Mouse (Mus musculus): ENCODE data around the gene Fam184a. TPM values are rescaled to one million over a fixed set of nuclear protein-coding genes. Genes with fewer than 3 reads are reported as not detected.
A peak's percentile ranks its signal among the peaks of the same experiment; 100 is the strongest.

Gene Fam184a
- polyA plus RNA-seq, 1 experiment from 2014 or later: 0.05 TPM

- TF ChIP-seq CTCF (IDR thresholded peaks at IDR 0.05; ENCODE audit: low read depth): no peak
- no peak for TF ChIP-seq EP300 (IDR thresholded peaks at IDR 0.05; ENCODE audit: low read depth)
- no peak overlapping the region for H3K9ac ChIP-seq (replicated peaks)
- H3K4me1 ChIP-seq (ENCODE audit: insufficient read depth): no peaks in the 10 kb centered on the region
- H3K36me3 ChIP-seq (replicated peaks; ENCODE audit: insufficient read depth, low read length): peaks cover 34% of the 10 kb centered on the region
- H3K27ac ChIP-seq (ENCODE audit: low read depth): 0 out of 2 replicates have a peak overlapping the region, but pooled peaks have one; percentile 19
- DNase-seq (no peak), ATAC-seq (peak; percentile 53)
- no peaks in the 10 kb centered on the region for H3K9me3 ChIP-seq (ENCODE audit: low read length)
- WGBS (ENCODE audit: insufficient replicate concordance): 58% methylated on average over 8 of the region's 8 CpGs
- no peaks in the 10 kb centered on the region for H3K27me3 ChIP-seq (ENCODE audit: insufficient read depth, low read length)
- no peak overlapping the region for H3K4me3 ChIP-seq (ENCODE audit: low read depth, low read length)
- H3K4me2 ChIP-seq (ENCODE audit: low read depth, low read length): no peak overlapping the region
Observed at GRCm38 (mm10) chr10:53615850-53616616, 134.9 kb downstream of the Fam184a start.

DNA sequence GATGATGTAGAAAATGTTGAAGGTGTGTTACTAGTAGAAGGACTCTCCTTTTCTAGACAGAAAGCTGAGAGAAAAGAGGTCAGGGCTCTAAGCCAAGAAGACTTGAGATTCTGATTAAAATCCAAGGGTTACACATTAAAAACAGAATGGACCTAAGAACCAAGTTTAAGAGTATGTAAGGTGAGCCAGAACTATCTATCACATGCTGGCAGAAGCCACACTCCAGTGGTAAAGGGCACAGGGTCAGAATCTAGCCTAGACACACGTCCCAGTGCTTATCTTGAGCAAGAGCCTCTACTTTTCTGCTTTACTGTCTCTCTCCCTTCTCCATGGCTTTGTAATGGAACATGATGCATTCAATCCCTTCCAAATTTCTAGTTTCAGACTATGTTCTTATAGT is 137.0 kb downstream of the Fam184a start:
- no peak overlapping the region for H3K4me3 ChIP-seq (ENCODE audit: low read depth, low read length)
- TF ChIP-seq CTCF (IDR thresholded peaks at IDR 0.05; ENCODE audit: low read depth) (no peak), EP300 (IDR thresholded peaks at IDR 0.05; ENCODE audit: low read depth) (no peak)
- no peak overlapping the region for H3K9ac ChIP-seq (replicated peaks)
- H3K36me3 ChIP-seq (replicated peaks; ENCODE audit: insufficient read depth, low read length): peaks cover 45% of the 10 kb centered on the region
- WGBS (ENCODE audit: insufficient replicate concordance): 40% methylated on average over 1 of the region's 1 CpGs
- DNase-seq: no peak
- H3K27me3 ChIP-seq (ENCODE audit: insufficient read depth, low read length): no peaks in the 10 kb centered on the region
- ATAC-seq: no peak
- H3K9me3 ChIP-seq (ENCODE audit: low read length): no peaks in the 10 kb centered on the region
- H3K27ac ChIP-seq (ENCODE audit: low read depth): no peak overlapping the region
- H3K4me1 ChIP-seq (ENCODE audit: insufficient read depth): no peaks in the 10 kb centered on the region
- no peak overlapping the region for H3K4me2 ChIP-seq (ENCODE audit: low read depth, low read length)

- ATAC-seq (no peak), DNase-seq (no peak)
- Histone ChIP-seq H3K4me1 (ENCODE audit: insufficient read depth) (no peaks in the 10 kb centered on the region), H3K4me3 (ENCODE audit: low read depth, low read length) (no peak overlapping the region), H3K9me3 (ENCODE audit: low read length) (no peaks in the 10 kb centered on the region), H3K9ac (replicated peaks) (no peak overlapping the region), H3K27me3 (ENCODE audit: insufficient read depth, low read length) (no peaks in the 10 kb centered on the region), H3K27ac (ENCODE audit: low read depth) (no peak overlapping the region), H3K36me3 (replicated peaks; ENCODE audit: insufficient read depth, low read length) (peaks cover 58% of the 10 kb centered on the region), H3K4me2 (ENCODE audit: low read depth, low read length) (no peak overlapping the region)
- 87% methylated on average over 1 of the region's 1 CpGs for WGBS (ENCODE audit: insufficient replicate concordance)
- TF ChIP-seq CTCF (IDR thresholded peaks at IDR 0.05; ENCODE audit: low read depth) (no peak), EP300 (IDR thresholded peaks at IDR 0.05; ENCODE audit: low read depth) (no peak)
Observed at GRCm38 (mm10) chr10:53612172-53612571, 138.8 kb downstream of the Fam184a start.

GRCm38 (mm10) chr10:53608274-53608673 is 142.6 kb downstream of the Fam184a start:
- ATAC-seq: no peak
- Histone ChIP-seq H3K27ac (ENCODE audit: low read depth) (no peak overlapping the region), H3K9ac (replicated peaks) (no peak overlapping the region), H3K4me2 (ENCODE audit: low read depth, low read length) (no peak overlapping the region), H3K36me3 (replicated peaks; ENCODE audit: insufficient read depth, low read length) (peaks cover 68% of the 10 kb centered on the region), H3K9me3 (ENCODE audit: low read length) (no peaks in the 10 kb centered on the region), H3K27me3 (ENCODE audit: insufficient read depth, low read length) (no peaks in the 10 kb centered on the region), H3K4me3 (ENCODE audit: low read depth, low read length) (no peak overlapping the region), H3K4me1 (ENCODE audit: insufficient read depth) (no peaks in the 10 kb centered on the region)
- 50% methylated on average over 2 of the region's 2 CpGs for WGBS (ENCODE audit: insufficient replicate concordance)
- no peak for TF ChIP-seq EP300 (IDR thresholded peaks at IDR 0.05; ENCODE audit: low read depth)
- DNase-seq: no peak

DNA sequence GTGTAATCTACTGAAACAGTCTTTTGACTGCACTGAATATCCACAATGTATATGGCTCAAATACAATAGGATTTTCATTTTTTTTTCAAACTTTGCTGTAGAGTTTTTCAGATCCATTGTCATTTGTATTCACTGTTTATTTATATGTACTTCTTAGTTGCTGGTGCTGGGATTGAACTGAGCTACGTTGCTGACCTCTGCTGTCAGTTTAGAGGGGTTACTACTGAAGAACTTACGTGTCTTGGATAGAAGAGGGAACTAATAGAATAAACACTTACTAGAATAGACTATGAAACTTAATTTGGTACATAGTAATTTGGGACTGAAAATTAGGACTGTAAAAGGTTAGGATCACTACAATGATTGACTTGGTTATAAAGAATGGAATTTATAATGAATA is 145.6 kb downstream of the Fam184a start:
- Histone ChIP-seq H3K4me3 (ENCODE audit: low read depth, low read length) (no peak overlapping the region), H3K4me2 (ENCODE audit: low read depth, low read length) (no peak overlapping the region), H3K36me3 (replicated peaks; ENCODE audit: insufficient read depth, low read length) (peaks cover 65% of the 10 kb centered on the region), H3K27ac (ENCODE audit: low read depth) (no peak overlapping the region), H3K9ac (replicated peaks) (no peak overlapping the region), H3K27me3 (ENCODE audit: insufficient read depth, low read length) (no peaks in the 10 kb centered on the region), H3K4me1 (ENCODE audit: insufficient read depth) (no peaks in the 10 kb centered on the region), H3K9me3 (ENCODE audit: low read length) (no peaks in the 10 kb centered on the region)
- no peak for TF ChIP-seq CTCF (IDR thresholded peaks at IDR 0.05; ENCODE audit: low read depth)
- no peak for TF ChIP-seq EP300 (IDR thresholded peaks at IDR 0.05; ENCODE audit: low read depth)
- ATAC-seq (no peak), DNase-seq (no peak)
- 75% methylated on average over 2 of the region's 2 CpGs for WGBS (ENCODE audit: insufficient replicate concordance)

DNA sequence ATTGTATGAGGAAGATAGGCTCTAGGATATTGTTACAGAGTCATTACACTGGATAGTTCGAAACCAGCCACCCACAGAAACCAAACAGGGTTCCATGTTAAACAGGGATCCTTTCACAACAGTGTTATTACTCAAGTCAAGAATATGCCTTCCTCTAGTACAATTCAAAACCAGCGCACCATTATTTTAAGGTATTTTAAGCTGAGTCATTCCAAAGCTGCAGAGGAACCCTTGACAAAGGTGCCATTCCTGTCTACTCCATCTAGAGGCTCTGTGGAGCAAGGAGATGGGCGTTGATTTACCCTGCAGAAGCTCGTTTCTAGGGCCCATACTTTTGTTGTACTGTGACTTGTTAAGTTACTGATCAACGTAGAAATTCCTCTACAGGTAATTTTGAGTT is 152.1 kb downstream of the Fam184a start:
- Histone ChIP-seq H3K4me2 (ENCODE audit: low read depth, low read length) (peak overlapping the region; percentile 59), H3K4me3 (ENCODE audit: low read depth, low read length) (peak overlapping the region; percentile 78), H3K27me3 (ENCODE audit: insufficient read depth, low read length) (no peaks in the 10 kb centered on the region), H3K9ac (replicated peaks) (no peak overlapping the region), H3K36me3 (replicated peaks; ENCODE audit: insufficient read depth, low read length) (peaks cover 16% of the 10 kb centered on the region), H3K9me3 (ENCODE audit: low read length) (no peaks in the 10 kb centered on the region), H3K4me1 (ENCODE audit: insufficient read depth) (peaks cover 19% of the 10 kb centered on the region), H3K27ac (ENCODE audit: low read depth) (no peak overlapping the region)
- DNase-seq (no peak), ATAC-seq (no peak)
- 46% methylated on average over 5 of the region's 5 CpGs for WGBS (ENCODE audit: insufficient replicate concordance)
- TF ChIP-seq EP300 (IDR thresholded peaks at IDR 0.05; ENCODE audit: low read depth) (no peak), CTCF (IDR thresholded peaks at IDR 0.05; ENCODE audit: low read depth) (peak; percentile 55)
